Mouse (Mus musculus): ENCODE data around the gene Ap1g1.
"Not testable (repeated sequence)": the region's sequence is repeated elsewhere in the genome, so short reads cannot be mapped to it uniquely, and the experiment has no call there.

The Ap1g1 gene

DNA sequence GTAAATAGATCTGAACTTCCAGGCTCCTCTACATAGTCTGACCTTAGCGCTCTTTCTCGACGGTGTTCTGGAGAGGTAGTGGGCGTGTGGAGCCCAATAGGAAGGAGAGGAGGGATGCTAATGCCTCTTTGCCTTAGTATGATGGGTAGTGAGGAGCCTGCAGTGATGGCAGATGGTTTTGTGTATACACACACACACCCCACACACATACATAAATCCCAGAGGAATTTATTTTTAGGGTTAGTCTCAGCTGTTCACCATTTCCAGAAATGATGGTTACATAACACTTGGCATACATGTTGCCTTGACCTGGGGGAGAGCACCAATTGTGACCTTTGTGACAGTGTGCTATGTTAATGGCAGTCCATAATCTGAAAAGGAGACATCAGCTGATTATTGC lies 87.2 kb downstream of the Ap1g1 start:
- peak; percentile 14 to 34 for DNase-seq (ENCODE audit: low spot score in 2 of 2)

- DNase-seq (ENCODE audit: low spot score in 2 of 2): no peak
Observed at GRCm38 (mm10) chr8:109866690-109867089, 88.3 kb downstream of the Ap1g1 start.

- DNase-seq (ENCODE audit: low spot score in 2 of 2): peak; percentile 89 to 90
Observed at GRCm38 (mm10) chr8:109868003-109868679, 89.8 kb downstream of the Ap1g1 start, which contains the start of gene Phlpp2. Phlpp2 (plus strand) TSS chr8:109868542.

DNA sequence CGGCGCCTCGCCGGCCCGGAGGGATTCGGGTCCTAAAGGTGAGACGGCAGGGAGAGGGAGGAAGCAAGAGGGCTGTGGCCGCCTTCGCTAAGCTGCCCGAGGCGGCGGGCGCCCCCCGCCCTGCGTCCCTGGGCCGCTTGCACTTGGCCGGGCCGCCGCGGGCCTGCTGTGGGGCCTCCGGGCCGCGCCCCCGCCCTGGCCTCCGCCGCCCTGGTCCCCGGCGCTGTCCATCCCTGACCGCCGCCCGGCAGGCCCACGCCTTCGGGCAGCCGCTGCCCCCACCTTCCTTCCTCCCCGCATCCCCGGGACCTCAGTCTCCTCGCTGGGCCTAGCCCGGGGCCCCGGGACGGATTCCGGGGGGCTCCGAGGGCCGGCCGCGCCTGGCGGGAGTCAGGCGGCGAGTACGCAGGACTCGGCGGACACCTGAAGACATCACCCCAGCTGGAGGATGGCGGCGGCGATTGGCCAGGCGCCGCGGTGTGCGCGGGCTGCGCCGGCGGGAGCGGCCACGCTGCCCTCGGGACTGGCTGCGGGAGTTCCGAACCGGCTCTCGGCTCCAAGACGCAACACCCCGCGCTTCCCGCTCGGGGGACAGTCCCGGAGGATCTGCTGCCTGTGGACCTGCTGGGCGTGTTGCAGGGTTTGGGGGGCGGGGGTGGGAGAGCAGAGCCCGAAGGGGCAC lies 90.5 kb downstream of the Ap1g1 start:
- peak; percentile 39 to 48 for DNase-seq (ENCODE audit: low spot score in 2 of 2)

DNA sequence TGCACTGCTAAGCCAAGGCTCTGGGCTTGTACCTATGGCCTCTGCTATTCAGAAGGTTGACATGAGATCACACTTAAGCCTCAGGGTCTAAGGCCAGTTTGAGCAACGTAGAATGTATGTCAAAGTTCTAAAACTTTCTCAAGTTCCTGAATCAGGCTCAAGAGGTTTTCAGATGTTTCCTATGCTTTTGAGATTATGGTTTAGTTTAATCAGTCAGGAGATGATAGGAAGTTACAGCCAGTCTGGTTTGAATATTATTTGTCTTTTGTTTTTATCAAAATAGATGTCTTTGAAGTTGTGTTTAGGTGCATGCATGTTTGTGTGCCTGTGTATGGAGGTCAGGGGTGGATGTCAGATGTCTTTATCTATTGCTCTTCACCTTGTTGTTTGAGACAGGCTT lies 92.7 kb downstream of the Ap1g1 start:
- DNase-seq (ENCODE audit: low spot score in 2 of 2): no peak

- DNase-seq (ENCODE audit: low spot score in 2 of 2): not testable (repeated sequence)
Observed at GRCm38 (mm10) chr8:109873800-109874199, 95.4 kb downstream of the Ap1g1 start.

GRCm38 (mm10) chr8:109880012-109880662 lies 101.8 kb downstream of the Ap1g1 start:
- no peak for DNase-seq (ENCODE audit: low spot score in 2 of 2)

DNA sequence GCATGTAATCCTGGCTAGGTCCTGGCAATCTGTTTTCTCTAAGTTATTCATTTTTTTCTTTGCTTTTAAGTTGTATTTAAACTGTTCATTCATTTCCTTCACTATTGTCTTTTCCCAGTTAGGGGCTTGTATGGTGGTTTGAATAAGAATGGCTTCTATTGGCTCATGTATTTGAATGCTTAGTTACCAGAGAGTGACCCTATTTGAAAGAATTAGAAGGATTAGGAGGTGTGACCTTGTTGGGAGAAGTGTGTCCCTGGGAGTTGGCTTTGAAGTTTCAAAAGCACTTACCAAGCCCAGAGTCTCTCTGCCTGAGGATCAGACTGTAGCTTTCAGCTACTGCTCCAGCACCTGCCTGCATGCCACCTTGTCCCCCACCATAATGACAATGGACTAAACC lies 106.9 kb downstream of the Ap1g1 start:
- no peak for DNase-seq (ENCODE audit: low spot score in 2 of 2)

DNA sequence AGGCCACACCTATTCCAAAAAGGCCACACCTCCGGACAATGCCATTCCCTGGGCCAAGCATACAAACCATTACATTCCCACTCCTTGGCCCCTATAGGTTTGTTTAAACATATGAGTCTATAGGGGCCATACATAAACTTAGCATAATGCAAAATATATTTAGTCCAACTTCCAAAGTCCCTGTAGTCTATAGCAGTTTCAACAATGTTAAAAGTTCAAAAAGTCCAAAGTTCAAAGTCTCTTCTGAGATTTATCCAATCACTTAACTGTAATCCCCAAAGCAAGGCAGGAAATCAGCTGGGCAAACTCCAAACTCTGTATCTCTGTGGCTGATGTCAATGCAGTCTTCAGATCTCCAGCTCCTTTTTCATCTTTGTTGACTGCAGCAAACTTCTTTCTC lies 110.9 kb downstream of the Ap1g1 start:
- DNase-seq (ENCODE audit: low spot score in 2 of 2): no peak

- no peak for DNase-seq (ENCODE audit: low spot score in 2 of 2)
Observed at GRCm38 (mm10) chr8:109890794-109891585, 112.6 kb downstream of the Ap1g1 start.

DNA sequence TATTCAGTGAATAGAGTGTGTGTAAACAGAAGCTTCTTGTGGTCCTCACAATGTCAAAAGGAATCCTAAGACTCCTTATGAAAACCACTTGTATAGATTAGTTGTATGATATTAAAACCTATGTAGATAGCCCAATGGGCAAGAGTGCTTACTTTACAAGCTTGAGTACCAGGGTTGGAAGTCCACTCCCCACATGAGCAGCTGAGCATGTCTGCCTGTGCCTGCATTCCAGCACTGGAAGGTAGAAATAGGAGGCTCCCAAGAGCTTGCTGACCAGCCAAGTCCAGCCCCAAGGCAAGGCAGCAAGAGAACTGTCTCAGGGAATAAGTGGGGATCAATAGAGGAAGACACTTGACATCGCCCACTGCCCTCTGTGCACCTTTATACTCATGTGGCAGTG lies 116.3 kb downstream of the Ap1g1 start:
- no peak for DNase-seq (ENCODE audit: low spot score in 2 of 2)

GRCm38 (mm10) chr8:109895355-109895754 lies 117.0 kb downstream of the Ap1g1 start:
- no peak for DNase-seq (ENCODE audit: low spot score in 2 of 2)

DNA sequence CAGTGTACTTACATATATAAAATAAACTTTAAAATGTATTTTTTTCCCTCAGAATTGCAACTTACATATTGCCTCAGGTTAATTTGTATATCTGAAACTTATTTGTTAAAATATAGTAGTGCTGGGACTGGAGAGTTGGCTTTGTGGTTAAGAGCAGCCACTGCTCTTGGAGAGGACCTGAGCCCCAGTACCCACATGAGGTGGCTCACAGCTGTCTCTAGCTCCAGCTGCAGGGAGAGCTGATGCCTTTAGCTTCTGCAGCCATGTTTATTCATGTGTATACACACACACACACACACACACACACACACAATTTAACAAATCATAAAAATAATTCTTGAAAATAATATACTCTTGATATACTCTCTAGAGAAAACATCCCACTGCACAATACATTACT lies 124.0 kb downstream of the Ap1g1 start:
- DNase-seq (ENCODE audit: low spot score in 2 of 2): no peak

- DNase-seq (ENCODE audit: low spot score in 2 of 2): peak in 1 of 2 experiments; percentile 22
Observed at GRCm38 (mm10) chr8:109903909-109904469, 125.6 kb downstream of the Ap1g1 start.

- DNase-seq (ENCODE audit: low spot score in 2 of 2): no peak
Observed at GRCm38 (mm10) chr8:109904928-109905668, 126.7 kb downstream of the Ap1g1 start.

- no peak for DNase-seq (ENCODE audit: low spot score in 2 of 2)
Observed at GRCm38 (mm10) chr8:109906907-109907306, 128.6 kb downstream of the Ap1g1 start.

DNA sequence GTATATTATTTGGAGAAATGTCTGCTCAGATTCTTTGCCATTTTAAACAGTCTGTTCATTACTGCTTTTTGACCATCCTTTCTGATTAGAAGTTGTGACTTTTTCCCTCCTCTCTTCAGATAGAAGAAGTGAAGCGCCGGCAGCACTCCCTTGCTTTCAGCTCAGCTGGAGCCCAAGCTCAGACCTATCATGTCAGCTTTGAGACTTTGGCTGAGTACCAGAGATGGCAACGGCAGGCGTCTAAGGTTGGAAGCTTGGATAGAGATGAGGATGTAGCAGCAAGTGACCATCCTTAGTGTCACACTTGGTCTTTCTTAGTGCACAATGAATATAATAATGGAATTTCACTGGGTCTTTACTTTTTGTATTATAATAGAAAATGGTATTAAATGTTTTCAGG lies 129.0 kb downstream of the Ap1g1 start:
- DNase-seq (ENCODE audit: low spot score in 2 of 2): no peak

All from right cerebral cortex, postnatal 36 days (tissue).